Mouse (Mus musculus) embryo, embryonic 11.5 days (tissue): ENCODE measurements at regions not wholly inside any gene's neighbourhood (a gene's known extent, or its start where the extent isn't known, plus 50 kb on each side); places are given as distances from the start of the nearest gene placed in this dataset.
"Not testable (repeated sequence)": the region's sequence is repeated elsewhere in the genome, so short reads cannot be mapped to it uniquely, and the experiment has no call there.

Source experiments
- DNase-seq: peaks from one replicate; pipeline ENCODE4 v3.0.0-alpha.2; 2012; ENCODE audit warnings: low read depth, low spot score

GRCm38 (mm10) chr14:104410730-104411129, 57.1 kb downstream of the Pou4f1 start:
- no peak for DNase-seq

GRCm38 (mm10) chr14:104410292-104410691, 57.5 kb downstream of the Pou4f1 start:
- peak; percentile 11 for DNase-seq

GRCm38 (mm10) chr14:104406062-104406461, 61.7 kb downstream of the Pou4f1 start:
- DNase-seq, result no peak

DNA sequence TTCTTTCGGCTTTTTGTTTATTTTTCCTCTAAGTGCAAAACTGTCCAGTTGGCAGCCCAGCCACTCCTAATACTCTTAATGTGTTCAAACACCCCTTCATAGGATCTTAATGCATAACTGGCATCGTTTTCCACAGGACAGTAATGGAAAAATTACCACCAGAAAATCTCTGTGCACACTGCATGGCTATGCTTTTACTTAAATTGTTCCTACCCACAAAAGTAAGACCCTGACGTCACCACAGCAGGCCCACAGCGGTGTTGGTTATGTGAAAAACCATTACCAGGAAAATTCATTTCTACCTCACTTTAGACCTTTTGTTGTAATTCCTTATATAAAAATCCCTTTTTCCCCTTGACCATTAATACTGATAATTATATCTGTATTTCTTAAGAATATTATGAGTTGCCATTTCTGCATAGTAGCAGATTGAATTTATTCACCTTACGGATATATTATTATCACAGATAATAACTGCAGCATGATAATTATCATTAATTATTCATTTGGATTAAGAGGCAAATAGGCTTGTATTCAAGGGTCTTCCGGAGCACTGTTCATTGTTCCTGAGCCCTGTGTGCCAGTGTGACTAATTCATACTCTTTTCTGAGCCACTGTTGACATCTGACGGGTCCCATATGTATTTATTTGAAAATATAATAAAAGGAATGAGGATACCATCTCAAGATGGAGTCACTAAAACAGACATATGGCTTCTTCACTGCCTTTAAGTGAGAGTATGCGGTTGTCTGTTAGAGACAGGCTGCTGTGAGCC, 78.3 kb downstream of the Pou4f1 start:
- no peak for DNase-seq

DNA sequence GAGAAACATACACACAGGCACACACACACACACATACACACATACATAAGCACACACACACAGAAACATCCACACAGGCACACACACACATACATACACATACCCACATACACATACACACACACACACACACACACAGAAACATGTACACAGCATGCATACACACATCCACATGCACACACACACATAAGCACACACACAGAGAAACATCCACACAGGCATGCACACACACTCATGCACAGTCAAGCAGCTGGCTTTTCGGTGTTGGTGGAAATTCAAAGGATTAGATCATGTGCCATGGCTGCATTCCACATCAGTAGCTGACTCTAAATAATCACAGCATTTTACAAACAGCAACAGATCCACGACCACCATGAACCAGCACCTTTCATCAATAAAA, 78.9 kb downstream of the Pou4f1 start:
- no peak for DNase-seq

DNA sequence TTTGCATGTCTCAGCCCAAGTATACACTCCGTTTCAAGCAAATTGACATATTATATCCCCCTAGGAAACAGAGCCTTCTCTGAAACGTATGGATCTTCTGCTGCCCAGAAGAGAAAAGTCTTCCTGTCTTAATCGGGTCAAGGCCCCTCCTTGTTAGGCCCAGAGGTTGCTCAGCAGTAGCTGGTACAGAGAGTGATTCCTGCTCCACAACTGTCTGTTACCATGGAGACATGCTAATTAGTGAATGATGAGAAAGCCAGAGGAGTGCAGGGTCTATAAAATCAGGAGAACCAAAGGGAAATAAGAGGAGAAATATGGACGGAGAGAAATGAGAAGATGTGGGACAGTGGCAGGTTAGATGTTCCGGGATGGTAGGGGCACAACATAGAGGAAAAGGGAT, 86.8 kb downstream of the Pou4f1 start:
- no peak for DNase-seq

DNA sequence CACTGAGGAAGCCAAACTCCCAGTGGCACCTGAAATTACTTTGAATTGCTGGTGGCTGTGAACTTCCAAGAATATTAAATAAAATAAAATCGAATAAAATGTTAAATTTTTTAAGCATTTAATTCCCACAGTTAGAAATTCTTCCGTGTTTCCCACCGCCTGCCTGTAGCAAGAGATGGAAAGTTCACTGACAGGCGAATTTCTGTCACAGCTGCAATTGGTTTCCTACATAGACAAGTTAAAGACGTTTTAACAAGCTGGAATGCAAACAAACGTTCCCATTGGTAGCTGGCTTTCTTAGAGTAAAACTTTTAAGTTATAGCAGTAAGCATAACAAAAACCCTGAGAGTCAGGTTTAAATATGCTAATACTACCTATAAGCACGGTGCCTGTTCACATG, 95.0 kb downstream of the Pou4f1 start:
- no peak for DNase-seq

- no peak for DNase-seq
These were observed 111.2 kb downstream of the Pou4f1 start for GRCm38 (mm10) chr14:104356636-104357035.

- DNase-seq, result not testable (repeated sequence)
These were observed 131.0 kb downstream of the Pou4f1 start for GRCm38 (mm10) chr14:104336783-104337182.

- DNase-seq, result no peak
These were observed 141.7 kb downstream of the Pou4f1 start for GRCm38 (mm10) chr14:104326089-104326488.

- no peak for DNase-seq
These were observed 167.7 kb downstream of the Pou4f1 start for GRCm38 (mm10) chr14:104300141-104300540.

GRCm38 (mm10) chr14:104298312-104298711, 169.5 kb downstream of the Pou4f1 start:
- no peak for DNase-seq

GRCm38 (mm10) chr14:104297316-104298311, 170.2 kb downstream of the Pou4f1 start:
- peak; percentile 5 for DNase-seq

- no peak for DNase-seq
These were observed 174.0 kb downstream of the Pou4f1 start for GRCm38 (mm10) chr14:104293814-104294213.

- DNase-seq, result no peak
These were observed 174.7 kb downstream of the Pou4f1 start for GRCm38 (mm10) chr14:104293147-104293546.

GRCm38 (mm10) chr14:104280353-104280752, 187.4 kb downstream of the Pou4f1 start:
- no peak for DNase-seq

GRCm38 (mm10) chr14:104279890-104280289, 187.9 kb downstream of the Pou4f1 start:
- no peak for DNase-seq

DNA sequence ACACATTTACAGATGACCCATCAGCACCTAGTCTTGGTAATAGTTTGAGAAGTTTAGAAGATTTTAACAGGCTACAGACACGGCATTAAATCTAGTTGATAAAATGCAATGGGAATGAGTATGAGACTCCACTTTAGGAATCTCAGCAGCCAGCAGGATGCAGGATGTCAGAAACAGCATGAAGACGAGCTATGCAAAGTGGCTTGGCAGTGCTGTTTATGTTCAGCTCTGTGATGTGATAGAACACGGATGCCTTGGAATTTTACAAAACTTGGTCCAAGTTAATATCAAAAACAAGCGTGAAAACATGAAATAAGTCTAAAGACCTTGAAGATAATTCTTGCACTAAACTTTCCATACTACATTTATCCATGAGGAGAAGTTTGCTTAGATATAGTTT, 193.0 kb downstream of the Pou4f1 start:
- no peak for DNase-seq

GRCm38 (mm10) chr14:104264919-104265764, 202.7 kb downstream of the Pou4f1 start:
- no peak for DNase-seq

GRCm38 (mm10) chr14:104216965-104217364, 250.8 kb downstream of the Pou4f1 start:
- DNase-seq, result no peak

DNA sequence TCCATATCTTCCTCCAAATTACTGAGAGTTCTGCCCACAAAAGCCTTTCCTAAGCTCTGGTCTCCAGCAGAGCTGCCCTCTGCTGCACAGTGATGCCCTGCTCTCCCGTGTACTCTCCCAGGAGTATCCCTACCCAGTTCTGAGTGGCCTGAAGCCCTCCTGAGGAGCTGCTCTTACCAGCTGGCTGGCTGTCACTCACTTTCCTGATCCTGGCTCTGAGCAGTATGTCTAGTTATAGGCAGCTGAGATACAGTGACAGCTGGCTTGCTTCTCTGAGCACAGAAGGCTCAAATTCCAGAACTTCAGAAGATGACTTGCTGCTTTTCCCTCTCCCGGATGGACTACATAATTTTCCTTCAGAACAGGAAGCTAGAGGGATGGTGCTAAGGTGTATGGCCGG, 257.1 kb downstream of the Pou4f1 start:
- DNase-seq, result no peak

GRCm38 (mm10) chr14:104208855-104209254, 258.9 kb downstream of the Pou4f1 start:
- DNase-seq, result no peak
